Mouse (Mus musculus) liver (tissue): ENCODE measurements around the gene Atp1a3.

Experiments used
- DNase-seq: peaks from one replicate; pipeline ENCODE4 v3.0.0-alpha.2; 2020; ENCODE audit warnings: mixed read lengths

The Atp1a3 gene

GRCm38 (mm10) chr7:25003291-25003690 is 2.5 kb downstream of the Atp1a3 start:
- no peak for DNase-seq

- DNase-seq, result no peak
These were observed 5.0 kb downstream of the Atp1a3 start for GRCm38 (mm10) chr7:25000711-25001110.

- no peak for DNase-seq
These were observed 5.5 kb downstream of the Atp1a3 start for GRCm38 (mm10) chr7:25000211-25000610.

- no peak for DNase-seq
These were observed 12.7 kb downstream of the Atp1a3 start for GRCm38 (mm10) chr7:24993081-24993480.

DNA sequence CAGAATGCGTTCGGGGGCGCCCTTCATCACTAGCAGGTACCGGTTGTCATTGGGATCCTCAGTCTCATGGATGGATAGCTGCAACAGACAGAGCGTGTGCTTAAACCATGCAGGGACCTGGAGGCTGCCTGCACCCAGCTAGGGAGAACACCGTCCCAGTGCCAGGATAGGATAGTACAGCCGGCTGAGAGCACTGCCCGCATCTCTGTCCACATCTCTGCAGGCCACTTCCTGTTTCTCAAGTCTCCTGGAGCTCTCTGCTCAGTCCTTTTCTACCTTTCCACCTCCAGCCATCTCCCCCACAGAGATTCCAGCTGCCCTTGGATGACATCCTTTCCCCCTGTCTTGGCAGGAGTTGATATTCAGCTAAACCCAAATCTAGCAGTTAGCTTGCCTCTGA is 15.3 kb downstream of the Atp1a3 start:
- no peak for DNase-seq

GRCm38 (mm10) chr7:24987941-24988340 is 17.8 kb downstream of the Atp1a3 start:
- no peak for DNase-seq

- no peak for DNase-seq
These were observed 20.0 kb downstream of the Atp1a3 start for GRCm38 (mm10) chr7:24985799-24986198.

DNA sequence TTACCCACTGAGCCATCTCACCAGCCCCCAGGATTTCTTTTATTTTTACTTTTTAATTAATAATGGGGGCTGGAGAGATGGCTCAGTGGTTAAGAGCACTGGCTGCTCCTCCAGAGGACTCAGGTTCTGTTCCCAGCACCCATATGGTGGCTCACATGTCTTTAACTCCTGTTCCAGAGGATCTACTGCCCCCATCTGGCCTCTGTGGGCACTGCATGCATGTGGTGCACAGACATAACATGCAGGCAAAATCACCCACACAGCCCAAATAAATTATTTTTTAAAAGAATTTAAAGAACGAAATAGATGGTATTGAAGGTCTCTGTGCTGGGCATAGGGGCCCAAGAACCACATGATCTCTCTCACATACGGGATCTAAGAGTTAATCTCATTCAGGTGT is 21.5 kb downstream of the Atp1a3 start:
- DNase-seq, result no peak

GRCm38 (mm10) chr7:24983396-24983795 is 22.4 kb downstream of the Atp1a3 start:
- DNase-seq, result no peak

- DNase-seq, result no peak
These were observed 25.3 kb downstream of the Atp1a3 start for GRCm38 (mm10) chr7:24980439-24980838.

- peak; percentile 38 for DNase-seq
These were observed 27.0 kb downstream of the Atp1a3 start for GRCm38 (mm10) chr7:24978781-24979180.

DNA sequence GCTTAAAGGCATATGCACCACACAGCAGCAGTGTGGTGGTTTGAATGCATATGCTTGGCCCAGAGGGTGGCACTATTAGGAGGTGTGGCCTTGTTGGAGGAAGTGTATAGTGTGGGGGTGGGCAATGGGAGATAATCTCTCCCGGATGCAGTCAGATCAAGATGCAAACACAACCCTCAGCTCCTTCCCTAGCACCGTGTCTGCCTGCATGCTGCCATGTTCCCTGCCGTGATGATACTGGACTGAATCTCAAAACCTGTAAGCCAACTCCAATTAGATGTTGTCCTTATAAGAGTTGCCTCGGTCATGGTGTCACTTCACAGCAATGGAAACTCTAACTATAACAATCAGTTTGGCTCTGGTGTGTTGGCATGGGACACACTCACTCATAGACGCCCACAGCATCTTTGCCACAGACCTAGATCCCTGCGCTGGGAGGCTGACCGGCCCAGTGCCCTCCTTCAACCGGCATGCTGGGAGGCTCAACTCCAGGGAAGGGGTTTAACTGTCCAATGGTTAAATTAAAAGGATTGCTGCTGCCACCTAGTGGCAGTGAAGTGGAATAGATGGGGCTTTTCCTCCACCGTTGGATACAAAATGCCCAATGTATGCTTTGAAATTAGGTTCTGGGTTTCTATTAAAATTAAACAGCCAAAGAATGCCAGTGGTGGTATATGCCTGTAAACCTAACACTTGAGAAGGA is 30.7 kb downstream of the Atp1a3 start:
- peak; percentile 31 for DNase-seq

GRCm38 (mm10) chr7:24973902-24974301 is 31.9 kb downstream of the Atp1a3 start:
- DNase-seq, result no peak

GRCm38 (mm10) chr7:24973208-24973607 is 32.5 kb downstream of the Atp1a3 start:
- DNase-seq, result no peak

- peak; percentile 92 for DNase-seq
These were observed 33.5 kb downstream of the Atp1a3 start, which contains the start of gene Rabac1 for GRCm38 (mm10) chr7:24971972-24972893. TSS of gene Rabac1 (minus strand) at chr7:24972754.

DNA sequence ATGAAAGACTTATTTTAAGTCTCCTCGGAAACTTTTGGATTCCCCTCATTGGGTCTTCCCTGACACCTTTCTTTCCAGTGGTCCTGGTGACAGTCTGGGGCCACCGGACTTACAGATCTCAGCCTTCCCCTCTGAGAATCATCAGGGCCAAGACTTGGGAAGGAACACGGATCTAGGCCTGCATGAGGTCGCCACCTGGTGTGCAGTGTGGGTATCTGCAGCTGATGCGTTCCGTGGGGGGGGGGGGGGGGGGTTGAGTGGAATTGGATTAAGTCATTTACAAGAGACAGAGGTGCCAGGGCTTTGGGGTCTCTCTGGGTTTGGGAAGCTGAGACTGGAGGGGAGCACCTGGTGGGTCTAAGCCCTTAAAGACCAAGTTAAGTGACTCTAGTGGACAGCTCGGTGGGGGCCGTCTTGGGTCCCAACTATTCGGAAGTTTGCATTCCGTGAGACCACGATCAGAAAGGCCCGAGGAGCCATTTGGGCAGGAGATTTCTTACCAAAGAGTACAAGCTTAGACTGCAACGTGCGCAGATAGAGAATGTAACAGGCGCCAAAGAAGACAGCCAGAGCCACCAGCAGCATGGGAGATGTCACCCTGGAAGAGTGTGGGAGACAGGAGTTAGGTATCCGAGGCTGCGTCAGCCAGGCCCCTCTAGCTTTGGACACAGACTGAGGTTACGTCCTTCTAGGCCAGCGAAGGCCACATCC is 34.3 kb downstream of the Atp1a3 start:
- peak; percentile 60 for DNase-seq

GRCm38 (mm10) chr7:24970341-24970740 is 35.4 kb downstream of the Atp1a3 start:
- no peak for DNase-seq

- DNase-seq, result no peak
These were observed 36.0 kb downstream of the Atp1a3 start for GRCm38 (mm10) chr7:24969805-24970204.

DNA sequence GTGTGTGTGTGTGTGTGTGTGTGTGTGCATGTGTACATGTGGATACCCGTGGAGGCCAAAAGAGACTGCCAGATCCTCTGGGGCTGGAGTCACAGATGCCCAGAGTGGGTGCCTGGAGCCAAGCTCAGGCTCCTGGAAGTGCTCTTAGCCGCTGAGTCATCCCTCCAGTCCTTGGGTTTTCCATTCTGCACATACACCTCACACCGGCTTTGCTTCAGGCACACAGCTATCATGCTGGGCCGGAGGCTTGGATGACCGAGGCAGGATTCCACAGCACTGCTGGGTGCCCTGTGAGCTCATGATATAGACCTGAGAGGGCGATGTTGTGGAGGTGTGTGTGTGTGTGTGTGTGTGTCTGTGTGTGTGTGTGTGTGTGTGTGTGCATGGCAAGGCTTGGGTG is 37.3 kb downstream of the Atp1a3 start:
- DNase-seq, result no peak

GRCm38 (mm10) chr7:24967966-24968365 is 37.8 kb downstream of the Atp1a3 start:
- no peak for DNase-seq

GRCm38 (mm10) chr7:24964897-24965535 is 40.7 kb downstream of the Atp1a3 start:
- DNase-seq, result peak; percentile 70

DNA sequence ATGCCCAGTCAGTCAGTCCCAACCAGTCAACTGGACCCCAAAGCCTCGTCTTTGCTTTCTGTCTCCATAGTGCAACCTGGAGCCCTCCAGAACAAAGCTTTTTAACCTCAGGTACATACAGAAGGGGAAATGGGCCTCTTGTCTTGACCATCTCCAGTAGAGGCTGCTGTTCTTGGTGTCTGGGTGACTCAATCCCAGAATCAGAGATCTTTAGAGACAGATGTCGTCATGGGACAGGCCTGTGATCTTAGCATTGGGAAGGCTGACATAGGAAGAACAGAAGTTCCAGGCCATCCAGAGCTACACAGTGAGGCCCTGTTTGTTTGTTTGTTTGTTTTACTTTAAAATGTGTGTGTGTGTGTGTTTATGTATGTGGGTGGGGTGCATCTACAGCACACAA is 41.5 kb downstream of the Atp1a3 start:
- DNase-seq, result no peak

- no peak for DNase-seq
These were observed 50.5 kb downstream of the Atp1a3 start for GRCm38 (mm10) chr7:24955226-24955625.
